Mouse (Mus musculus): ENCODE results near the gene Trim47. TPM values are rescaled to one million over a fixed set of nuclear protein-coding genes. Genes with fewer than 3 reads are reported as not detected.
"Not testable (repeated sequence)": the region's sequence is repeated elsewhere in the genome, so short reads cannot be mapped to it uniquely, and the experiment has no call there.

Trim47 gene
- total and polyA plus RNA-seq, 2 experiments from 2014 or later: 42.8 to 89.0 TPM

GRCm38 (mm10) chr11:116129993-116130487 lies 3.0 kb upstream of the Trim47 start:
- Histone ChIP-seq H3K4me2 (ENCODE audit: low read depth, low read length) (peak overlapping the region; percentile 71), H3K4me1 (ENCODE audit: control insufficient read depth, insufficient read depth) (peaks cover 23% of the 10 kb centered on the region; the same call in 1 of the 2 replicates), H3K27me3 (ENCODE audit: control insufficient read depth, insufficient read depth, low read length) (no peaks in the 10 kb centered on the region), H3K27ac (ENCODE audit: low read depth) (peak overlapping the region; percentile 92), H3K9ac (replicated peaks; ENCODE audit: low read depth, low read length) (peak overlapping the region; percentile 67), H3K9me3 (replicated peaks; ENCODE audit: control insufficient read depth, low read length) (no peaks in the 10 kb centered on the region), H3K36me3 (replicated peaks; ENCODE audit: control insufficient read depth, insufficient read depth, low read length) (peaks cover 35% of the 10 kb centered on the region), H3K4me3 (ENCODE audit: low read depth, low read length) (peak overlapping the region; percentile 63)
- 37% methylated on average over 8 of the region's 8 CpGs for WGBS
- ATAC-seq (ENCODE audit: insufficient read depth, low read depth) (no peak), DNase-seq (ENCODE audit: low spot score) (no peak)
- no peak for TF ChIP-seq EP300 (IDR thresholded peaks at IDR 0.05; ENCODE audit: low read depth)
- no peak for TF ChIP-seq CTCF (IDR thresholded peaks at IDR 0.05; ENCODE audit: low read depth)

DNA sequence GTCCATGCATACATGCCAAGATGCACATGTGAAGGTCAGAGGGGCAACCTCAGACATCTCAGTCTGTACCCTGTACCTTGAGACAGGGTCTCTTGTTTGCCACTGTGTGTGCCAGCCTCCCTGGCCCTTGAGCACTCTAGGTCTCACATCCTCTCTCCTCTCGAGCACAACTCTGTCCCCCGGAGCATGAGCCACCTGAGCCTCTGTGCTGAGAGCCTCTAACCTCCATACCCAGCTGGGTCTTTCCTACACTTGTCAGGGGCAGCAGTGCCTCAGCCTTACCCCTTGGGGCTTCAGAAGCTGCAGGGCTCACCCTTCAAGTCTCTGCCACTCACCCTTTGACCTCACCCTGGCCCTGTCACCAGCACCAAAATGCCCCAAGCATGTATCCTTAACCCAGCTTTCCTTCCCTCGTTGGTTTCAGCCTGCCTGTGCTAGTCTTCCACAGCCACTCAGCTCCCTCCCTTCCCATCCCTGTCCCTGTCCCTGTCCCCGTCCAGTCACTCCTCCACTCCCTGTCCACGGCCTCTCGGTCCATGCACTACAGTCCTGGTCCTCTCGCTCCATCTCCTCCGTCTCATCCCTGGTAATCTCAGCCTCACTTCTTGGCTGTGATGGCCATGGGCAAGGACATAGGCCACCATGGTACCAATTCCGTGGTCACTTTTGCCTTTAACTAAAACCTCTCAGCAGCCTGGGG lies 2.2 kb upstream of the Trim47 start:
- Histone ChIP-seq H3K27ac (ENCODE audit: low read depth) (no peak overlapping the region), H3K4me3 (ENCODE audit: low read depth, low read length) (no peak overlapping the region), H3K4me1 (ENCODE audit: control insufficient read depth, insufficient read depth) (peaks cover 23% of the 10 kb centered on the region; the same call in 1 of the 2 replicates), H3K27me3 (ENCODE audit: control insufficient read depth, insufficient read depth, low read length) (no peaks in the 10 kb centered on the region), H3K36me3 (replicated peaks; ENCODE audit: control insufficient read depth, insufficient read depth, low read length) (peaks cover 28% of the 10 kb centered on the region), H3K4me2 (ENCODE audit: low read depth, low read length) (no peak overlapping the region), H3K9ac (replicated peaks; ENCODE audit: low read depth, low read length) (no peak overlapping the region), H3K9me3 (replicated peaks; ENCODE audit: control insufficient read depth, low read length) (no peaks in the 10 kb centered on the region)
- WGBS: 80% methylated on average over 9 of the region's 9 CpGs
- ATAC-seq (ENCODE audit: insufficient read depth, low read depth) (no peak), DNase-seq (ENCODE audit: low spot score) (no peak)
- TF ChIP-seq EP300 (IDR thresholded peaks at IDR 0.05; ENCODE audit: low read depth) (no peak), CTCF (IDR thresholded peaks at IDR 0.05; ENCODE audit: low read depth) (no peak)

DNA sequence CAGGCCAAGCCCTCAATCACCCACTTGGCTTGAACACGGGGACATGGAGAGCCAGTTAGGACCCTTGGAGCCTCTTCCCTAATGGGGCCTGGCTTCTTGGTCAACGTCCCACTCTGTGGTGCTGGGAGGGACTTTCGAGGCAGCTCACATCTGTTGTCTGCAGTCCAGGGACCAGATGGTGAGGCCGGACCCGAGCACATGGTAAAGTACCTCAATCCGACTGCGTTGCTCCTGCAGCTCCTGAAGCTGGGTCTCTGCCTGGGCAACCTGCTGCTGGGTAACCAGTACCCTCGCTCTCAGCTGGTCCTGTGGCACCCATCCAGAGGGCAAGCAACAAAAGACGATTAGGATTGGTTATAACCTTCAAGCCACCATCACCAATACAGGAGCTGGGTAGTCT lies 976 bp upstream of the Trim47 start:
- Histone ChIP-seq H3K4me2 (ENCODE audit: low read depth, low read length) (no peak overlapping the region), H3K4me3 (ENCODE audit: low read depth, low read length) (no peak overlapping the region), H3K36me3 (replicated peaks; ENCODE audit: control insufficient read depth, insufficient read depth, low read length) (peaks cover 18% of the 10 kb centered on the region), H3K4me1 (ENCODE audit: control insufficient read depth, insufficient read depth) (peaks cover 23% of the 10 kb centered on the region; the same call in 1 of the 2 replicates), H3K9me3 (replicated peaks; ENCODE audit: control insufficient read depth, low read length) (no peaks in the 10 kb centered on the region), H3K27ac (ENCODE audit: low read depth) (no peak overlapping the region), H3K27me3 (ENCODE audit: control insufficient read depth, insufficient read depth, low read length) (no peaks in the 10 kb centered on the region), H3K9ac (replicated peaks; ENCODE audit: low read depth, low read length) (no peak overlapping the region)
- 73% methylated on average over 9 of the region's 9 CpGs for WGBS
- no peak for DNase-seq (ENCODE audit: low spot score)
- TF ChIP-seq EP300 (IDR thresholded peaks at IDR 0.05; ENCODE audit: low read depth): no peak
- no peak for TF ChIP-seq CTCF (IDR thresholded peaks at IDR 0.05; ENCODE audit: low read depth)
- ATAC-seq (ENCODE audit: insufficient read depth, low read depth): no peak

- H3K27ac ChIP-seq (ENCODE audit: low read depth): no peak overlapping the region
- peaks cover 23% of the 10 kb centered on the region; the same call in 1 of the 2 replicates for H3K4me1 ChIP-seq (ENCODE audit: control insufficient read depth, insufficient read depth)
- DNase-seq (ENCODE audit: low spot score) (no peak), ATAC-seq (ENCODE audit: insufficient read depth, low read depth) (no peak)
- no peak overlapping the region for H3K4me2 ChIP-seq (ENCODE audit: low read depth, low read length)
- no peak overlapping the region for H3K4me3 ChIP-seq (ENCODE audit: low read depth, low read length)
- WGBS: 94% methylated on average over 15 of the region's 15 CpGs
- H3K9ac ChIP-seq (replicated peaks; ENCODE audit: low read depth, low read length): no peak overlapping the region
- no peaks in the 10 kb centered on the region for H3K27me3 ChIP-seq (ENCODE audit: control insufficient read depth, insufficient read depth, low read length)
- peaks cover 22% of the 10 kb centered on the region for H3K36me3 ChIP-seq (replicated peaks; ENCODE audit: control insufficient read depth, insufficient read depth, low read length)
- TF ChIP-seq EP300 (IDR thresholded peaks at IDR 0.05; ENCODE audit: low read depth) (no peak), CTCF (IDR thresholded peaks at IDR 0.05; ENCODE audit: low read depth) (no peak)
- no peaks in the 10 kb centered on the region for H3K9me3 ChIP-seq (replicated peaks; ENCODE audit: control insufficient read depth, low read length)
These were observed 749 bp downstream of the Trim47 start for GRCm38 (mm10) chr11:116126261-116126660.

DNA sequence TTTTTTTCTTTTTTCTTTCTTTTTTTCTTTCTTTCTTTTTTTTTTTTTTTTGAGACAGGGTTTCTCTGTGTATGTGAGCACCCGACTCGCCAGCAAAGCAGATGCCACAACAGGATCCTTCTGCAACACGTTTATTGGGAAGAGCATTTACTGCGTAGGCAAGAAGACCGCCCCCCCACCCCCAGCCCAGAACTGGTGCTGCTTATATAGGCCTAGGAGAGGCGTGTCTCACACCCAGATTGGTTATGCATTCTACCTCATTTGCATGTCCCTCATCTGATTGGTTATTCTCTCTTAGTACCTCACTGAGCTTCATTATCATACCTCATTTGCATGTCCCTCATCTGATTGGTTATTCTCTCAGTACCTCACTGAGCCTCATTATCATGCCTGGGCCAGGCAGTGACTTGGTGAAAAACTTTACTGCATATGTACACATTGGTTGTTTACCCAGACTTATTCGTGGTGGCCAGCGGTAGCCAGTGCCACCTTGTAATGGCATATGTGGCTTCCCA lies 5.2 kb downstream of the Trim47 start:
- H3K27me3 ChIP-seq (ENCODE audit: control insufficient read depth, insufficient read depth, low read length); DNase-seq (ENCODE audit: low spot score); H3K4me1 ChIP-seq (ENCODE audit: control insufficient read depth, insufficient read depth); H3K4me3 ChIP-seq (ENCODE audit: low read depth, low read length); ATAC-seq (ENCODE audit: insufficient read depth, low read depth); H3K9ac ChIP-seq (replicated peaks; ENCODE audit: low read depth, low read length); H3K4me2 ChIP-seq (ENCODE audit: low read depth, low read length); H3K9me3 ChIP-seq (replicated peaks; ENCODE audit: control insufficient read depth, low read length); H3K27ac ChIP-seq (ENCODE audit: low read depth): not testable (repeated sequence)
- 92% methylated on average over 8 of the region's 8 CpGs for WGBS
- peaks cover 22% of the 10 kb centered on the region for H3K36me3 ChIP-seq (replicated peaks; ENCODE audit: control insufficient read depth, insufficient read depth, low read length)

All from heart, postnatal 0 days (tissue).